Mouse (Mus musculus) olfactory bulb, adult 2 months (tissue): ENCODE data around the gene Wasf2.

Experiments
- CTCF ChIP-seq: fragments of 200-500 bp; IDR thresholded peaks from 2 replicates; pipeline ENCODE4 v1.5.1; 2012; ENCODE audit warnings: low read depth, mild to moderate bottlenecking, low read length, moderate library complexity; ENCODE audit not compliant: insufficient read depth
- POLR2A ChIP-seq: fragments of 200-500 bp; IDR thresholded peaks from 2 replicates; pipeline ENCODE4 v1.6.1; 2012; ENCODE audit warnings: mild to moderate bottlenecking, low read depth, low read length, moderate library complexity; ENCODE audit not compliant: insufficient read depth

GRCm38 (mm10) chr4:133120833-133121321 lies 9.4 kb upstream of the Wasf2 start:
- no peak for TF ChIP-seq CTCF
- TF ChIP-seq POLR2A, result no peak
